Mouse (Mus musculus) cortical plate, adult 2 months (tissue): ENCODE results near the gene Trf. TPM values are rescaled to one million over a fixed set of nuclear protein-coding genes. Genes with fewer than 3 reads are reported as not detected.

Experiments used
- H3K27ac ChIP-seq: fragments of 200-500 bp; 2 replicates; pipeline ENCODE4 v1.5.1; 2012; ENCODE audit warnings: low read length, control low read depth, inconsistent platforms; ENCODE audit not compliant: insufficient read depth
- H3K4me1 ChIP-seq: fragments of 200-500 bp; 2 replicates; pipeline ENCODE4 v1.6.1; 2011; ENCODE audit warnings: low read length; ENCODE audit not compliant: control insufficient read depth, insufficient read depth
- H3K4me3 ChIP-seq: fragments of 200-500 bp; 2 replicates; pipeline ENCODE4 v1.5.1; 2011; ENCODE audit warnings: mild to moderate bottlenecking, low read length, control low read depth; ENCODE audit not compliant: insufficient read depth
- CTCF ChIP-seq: fragments of 200-500 bp; IDR thresholded peaks from 2 replicates; pipeline ENCODE4 v1.5.1; 2011; ENCODE audit warnings: mild to moderate bottlenecking, control low read depth, low read length; ENCODE audit not compliant: insufficient read depth; ENCODE audit errors: extremely low read depth
- POLR2A ChIP-seq: fragments of 200-500 bp; IDR thresholded peaks from 2 replicates; pipeline ENCODE4 v1.6.1; 2011; ENCODE audit warnings: mild to moderate bottlenecking, low read length, control low read depth; ENCODE audit not compliant: insufficient read depth; ENCODE audit errors: extremely low read depth
- polyA plus RNA-seq: library from polyadenylated mRNA; depleted of rRNA; stranded (reverse); fragments of >200 nt; gene quantifications from 2 replicates; pipeline ENCODE4 v1.2.3, GENCODE M21; 2012; rRNA removed

Trf gene
- polyA plus RNA-seq: 328 and 428 TPM in 2 replicates

DNA sequence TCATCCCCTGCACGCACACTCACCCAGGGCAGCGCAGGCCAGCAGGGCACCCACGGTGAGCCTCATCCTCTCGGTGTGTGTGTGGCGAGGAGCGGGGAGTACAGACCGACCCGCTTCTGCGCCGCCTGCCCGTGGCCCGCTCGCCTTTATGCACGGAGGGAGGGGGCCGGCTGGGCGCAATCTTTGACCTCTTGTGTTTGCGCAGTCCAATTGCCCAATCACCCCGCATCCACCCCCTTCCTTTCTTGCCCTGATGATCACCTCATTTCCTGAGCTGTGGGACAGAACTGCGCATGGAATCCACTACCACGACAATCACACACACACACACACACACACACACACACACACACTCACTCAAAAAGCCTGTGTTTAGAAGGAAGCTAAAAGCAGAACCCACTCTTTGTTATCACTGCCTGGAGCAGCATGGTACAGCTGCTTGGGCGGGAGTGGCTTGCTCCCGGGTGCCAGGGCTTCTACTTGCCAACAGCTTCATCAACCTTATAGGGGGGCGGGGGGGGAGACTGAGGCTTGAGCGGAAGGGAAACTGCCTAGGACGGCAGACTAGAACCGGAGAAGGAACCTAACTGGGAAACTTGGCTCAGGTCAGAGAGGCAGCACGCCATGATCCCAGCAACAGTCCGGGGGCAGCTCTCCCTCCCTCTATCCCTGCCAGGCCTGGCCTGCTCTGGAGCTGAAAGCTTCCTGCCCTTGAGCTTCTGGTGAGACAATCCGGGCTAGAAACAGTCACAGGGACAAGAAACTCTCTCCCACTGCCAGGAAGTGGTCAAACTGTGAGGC lies at the start of gene Trf, which contains the start of gene Gm20425:
Trf (minus strand) TSS at position 294 of the 801 bp plus-strand sequence.
Gm20425 (minus strand) TSS at position 157 of the 801 bp plus-strand sequence.
- peak within 1 kb of the TSS; percentile 85 for H3K27ac ChIP-seq
- H3K4me3 ChIP-seq: peak within 1 kb of the TSS; percentile 5; the same call in 1 of the 2 replicates
- no peaks in the 10 kb centered on the region for H3K4me1 ChIP-seq
- TF ChIP-seq POLR2A (0 out of 2 replicates have a peak, but pooled peaks have one; percentile 30), CTCF (no peak)

DNA sequence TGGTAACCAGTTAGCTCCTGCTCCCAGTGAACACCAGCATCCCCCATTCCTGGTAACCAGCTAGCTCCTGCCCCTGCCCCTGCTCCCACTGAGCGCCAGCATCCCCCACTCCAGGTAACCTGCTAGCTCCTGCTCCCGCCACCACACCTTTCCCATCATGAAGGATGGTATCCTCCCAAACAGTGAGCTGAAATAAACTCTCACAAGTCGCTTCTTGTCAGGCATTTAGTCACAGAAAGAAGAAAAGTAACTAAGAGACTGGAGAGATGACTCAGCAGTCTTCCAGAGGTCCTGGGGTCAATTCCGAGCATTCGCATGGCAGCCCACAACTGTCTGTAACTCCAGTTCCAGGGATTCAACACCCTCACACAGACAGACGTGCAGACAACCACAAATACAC lies 46.6 kb upstream of the Trf start:
- Histone ChIP-seq H3K4me1 (no peaks in the 10 kb centered on the region), H3K4me3 (no peak overlapping the region), H3K27ac (no peak overlapping the region)
- no peak for TF ChIP-seq CTCF
- no peak for TF ChIP-seq POLR2A

DNA sequence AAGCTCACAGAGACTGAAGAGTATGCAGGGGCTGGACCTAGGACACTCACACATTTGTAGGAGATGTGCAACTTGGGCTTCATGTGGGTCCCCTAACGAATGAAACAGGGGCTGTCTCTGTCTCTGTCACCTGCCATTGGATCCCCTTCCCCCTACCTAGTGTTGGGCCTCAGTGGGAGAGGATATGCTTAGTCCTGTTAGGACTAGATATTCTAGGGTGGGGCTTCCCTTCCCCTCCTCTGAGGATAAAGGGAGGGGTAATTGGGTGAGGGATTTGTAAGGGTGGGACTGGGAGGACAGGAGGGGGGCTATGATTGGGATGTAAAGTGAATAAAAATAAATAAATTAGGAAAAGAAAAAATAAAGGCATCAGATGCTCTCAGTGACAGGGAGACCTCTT lies 45.4 kb upstream of the Trf start:
- no peaks in the 10 kb centered on the region for H3K4me1 ChIP-seq

DNA sequence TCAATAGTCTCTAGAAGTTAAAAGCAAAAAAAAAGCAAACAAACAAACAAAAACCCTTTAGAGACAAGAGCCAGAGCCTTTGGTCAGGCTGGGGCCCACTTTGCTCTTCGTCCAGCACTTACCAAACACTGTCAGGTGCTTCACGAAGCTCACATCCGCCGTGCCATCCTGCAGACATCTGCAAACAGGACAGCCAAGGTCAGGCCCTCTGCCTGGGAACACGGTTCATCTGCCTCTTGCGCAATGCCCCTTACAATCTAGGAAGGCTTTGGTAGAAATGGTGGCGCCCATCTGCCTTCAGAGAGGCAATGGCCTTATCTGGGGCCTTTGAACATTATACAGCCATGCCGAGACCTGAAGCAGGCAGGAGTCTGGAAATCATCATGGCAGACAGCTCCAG lies 44.6 kb upstream of the Trf start:
- Histone ChIP-seq H3K4me1 (no peaks in the 10 kb centered on the region), H3K27ac (no peak overlapping the region), H3K4me3 (no peak overlapping the region)
- TF ChIP-seq POLR2A: no peak
- TF ChIP-seq CTCF: no peak

More for the DNA sequence above, 45.4 kb upstream of the Trf start:
- TF ChIP-seq CTCF (no peak), POLR2A (no peak)
- Histone ChIP-seq H3K27ac (no peak overlapping the region), H3K4me3 (no peak overlapping the region)

DNA sequence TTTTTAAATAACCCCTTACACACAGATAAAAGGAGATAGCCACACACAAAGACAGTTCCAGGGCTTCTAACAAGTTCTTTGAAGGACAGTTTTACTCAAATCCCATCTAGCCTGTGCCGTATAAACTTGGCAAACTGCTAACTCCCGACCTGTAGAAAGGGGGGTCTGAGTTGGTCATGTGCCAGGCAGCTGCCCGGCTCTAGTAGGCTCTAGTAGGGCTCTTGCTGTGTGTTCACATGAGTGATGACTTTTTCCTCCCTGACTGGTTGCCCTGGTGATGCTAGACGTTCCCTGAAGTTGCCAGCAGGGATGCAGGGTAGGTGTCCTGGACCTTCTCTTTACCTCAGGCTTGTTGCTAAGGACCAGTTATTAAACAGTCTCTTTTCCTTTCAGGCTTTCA lies 40.9 kb upstream of the Trf start:
- H3K4me3 ChIP-seq: no peak overlapping the region
- H3K27ac ChIP-seq: no peak overlapping the region
- TF ChIP-seq CTCF: no peak
- TF ChIP-seq POLR2A: no peak
- H3K4me1 ChIP-seq: no peaks in the 10 kb centered on the region

DNA sequence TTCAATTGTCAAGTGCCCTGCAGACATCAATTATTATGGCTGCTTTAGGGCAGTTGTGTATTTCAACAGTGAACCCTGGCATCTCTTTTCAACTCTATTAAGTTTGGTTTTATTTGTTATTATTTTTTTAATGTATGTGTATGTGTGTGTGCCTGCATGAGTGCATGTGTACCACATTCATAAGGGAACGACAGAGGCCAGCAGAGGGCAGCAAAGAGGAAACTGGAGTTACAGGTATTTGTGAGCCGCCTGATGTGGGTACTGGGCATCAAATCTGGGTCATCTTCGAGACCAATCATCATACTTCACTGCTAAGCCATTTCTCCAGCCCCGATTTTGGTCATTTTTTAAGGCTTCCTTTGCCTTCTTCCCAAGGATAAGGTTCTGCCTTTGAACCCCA lies 35.5 kb upstream of the Trf start:
- Histone ChIP-seq H3K4me3 (no peak overlapping the region), H3K4me1 (no peaks in the 10 kb centered on the region), H3K27ac (no peak overlapping the region)
- TF ChIP-seq CTCF: no peak
- TF ChIP-seq POLR2A: no peak

DNA sequence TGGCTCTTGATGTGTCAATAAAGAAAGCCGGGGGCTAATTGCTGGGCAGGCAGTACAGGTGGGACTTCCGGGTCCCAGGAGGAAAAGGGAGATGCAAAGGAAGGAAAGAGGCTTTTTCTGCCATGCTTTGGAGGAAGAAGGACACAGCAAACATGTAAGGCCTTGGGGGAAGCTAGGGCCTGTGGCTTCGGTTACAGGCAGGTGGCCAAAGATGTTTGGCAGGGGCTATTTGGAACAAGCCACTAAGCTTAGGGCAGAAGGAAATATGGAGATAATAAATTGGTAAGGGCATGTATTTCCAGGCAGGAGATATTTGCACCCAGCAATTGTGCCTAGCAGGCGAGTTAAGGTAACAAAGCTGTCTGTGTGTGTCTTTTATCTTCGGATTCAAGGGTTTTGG lies 22.7 kb upstream of the Trf start:
- no peak overlapping the region for H3K4me3 ChIP-seq
- no peak for TF ChIP-seq CTCF
- no peak for TF ChIP-seq POLR2A
- H3K4me1 ChIP-seq: no peaks in the 10 kb centered on the region
- H3K27ac ChIP-seq: no peak overlapping the region

DNA sequence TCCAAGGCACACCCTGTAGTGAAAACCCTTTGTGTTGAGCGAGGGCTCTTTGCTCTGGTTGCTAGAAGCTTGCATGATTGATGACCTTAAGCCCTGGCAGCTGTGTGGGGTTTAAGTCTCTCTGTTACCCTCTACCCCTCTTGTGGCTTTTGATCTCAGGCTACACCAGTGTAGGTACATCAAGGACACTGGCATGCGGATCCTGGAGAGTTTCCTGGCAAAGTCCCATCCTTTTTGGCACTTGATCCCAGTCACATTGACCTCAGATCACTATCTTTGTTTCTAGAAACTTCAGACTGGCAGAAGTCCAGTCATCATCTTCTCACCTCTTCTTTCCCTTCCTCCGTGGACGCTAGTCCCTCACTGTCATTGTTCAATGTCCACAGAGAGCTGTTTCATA lies 18.4 kb upstream of the Trf start:
- no peak overlapping the region for H3K27ac ChIP-seq
- TF ChIP-seq CTCF (no peak), POLR2A (no peak)

DNA sequence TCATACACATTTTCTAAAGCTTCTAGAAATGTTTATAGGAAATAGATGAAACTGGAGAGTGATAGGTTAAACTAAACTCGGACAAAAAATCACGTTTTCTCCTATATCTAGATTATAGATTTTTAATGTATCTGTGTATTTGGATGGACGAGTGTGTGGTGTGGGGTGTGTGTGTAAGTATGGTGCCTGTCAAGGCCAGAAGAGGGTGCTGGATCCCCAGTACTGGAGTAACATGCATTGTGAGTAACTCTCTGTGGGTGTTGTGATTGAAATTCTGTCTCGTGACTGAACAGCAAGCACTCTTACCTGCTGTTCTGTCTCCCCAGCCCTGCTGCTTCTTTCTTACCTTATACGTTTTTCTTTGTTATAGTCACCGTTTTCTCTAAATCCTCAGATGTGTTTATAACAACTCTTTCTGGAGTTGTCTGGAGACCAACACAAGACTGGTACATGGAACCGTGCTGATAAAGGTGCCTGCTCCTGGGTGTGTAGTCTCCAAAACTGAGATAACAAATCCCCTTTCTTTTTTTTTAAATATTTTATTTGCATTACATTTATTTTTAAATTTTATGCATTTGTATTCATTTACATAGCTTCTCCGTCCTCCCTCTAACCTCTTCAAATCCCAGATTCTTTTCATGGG lies 16.4 kb upstream of the Trf start:
- Histone ChIP-seq H3K27ac (no peak overlapping the region), H3K4me3 (no peak overlapping the region), H3K4me1 (no peaks in the 10 kb centered on the region)
- TF ChIP-seq POLR2A (no peak), CTCF (no peak)

More for the DNA sequence above, 18.4 kb upstream of the Trf start:
- Histone ChIP-seq H3K4me3 (no peak overlapping the region), H3K4me1 (no peaks in the 10 kb centered on the region)

DNA sequence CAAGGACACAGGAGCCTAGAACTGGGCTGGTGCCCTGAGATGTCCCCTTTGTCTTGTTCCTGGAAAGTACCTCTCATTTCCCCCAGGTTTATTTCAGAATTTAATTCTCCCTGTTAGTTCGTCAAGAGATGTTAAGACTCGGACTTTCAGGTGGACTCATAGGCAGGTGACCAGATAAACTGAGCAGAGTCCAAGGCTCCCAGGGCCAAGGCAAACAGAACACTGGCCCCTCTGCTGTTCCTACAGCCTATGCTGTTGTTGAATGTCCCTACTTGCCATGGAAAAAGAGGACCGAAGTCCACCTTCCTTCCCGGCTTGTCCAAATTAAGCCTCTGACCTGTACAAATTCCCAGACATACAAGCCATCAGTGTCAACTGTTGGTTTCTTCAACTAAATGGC lies 13.4 kb upstream of the Trf start:
- no peak overlapping the region for H3K27ac ChIP-seq
- TF ChIP-seq POLR2A (no peak), CTCF (no peak)
- no peak overlapping the region for H3K4me3 ChIP-seq
- no peaks in the 10 kb centered on the region for H3K4me1 ChIP-seq
